Mouse (Mus musculus) kidney, postnatal 14 days (tissue): ENCODE measurements around the gene Kcnip1.
A peak's percentile ranks its signal among the peaks of the same experiment; 100 is the strongest.

Experiments used
- DNase-seq: peaks from one replicate; pipeline ENCODE4 v3.0.0; 2022; ENCODE audit warnings: mixed read lengths

The Kcnip1 gene

DNA sequence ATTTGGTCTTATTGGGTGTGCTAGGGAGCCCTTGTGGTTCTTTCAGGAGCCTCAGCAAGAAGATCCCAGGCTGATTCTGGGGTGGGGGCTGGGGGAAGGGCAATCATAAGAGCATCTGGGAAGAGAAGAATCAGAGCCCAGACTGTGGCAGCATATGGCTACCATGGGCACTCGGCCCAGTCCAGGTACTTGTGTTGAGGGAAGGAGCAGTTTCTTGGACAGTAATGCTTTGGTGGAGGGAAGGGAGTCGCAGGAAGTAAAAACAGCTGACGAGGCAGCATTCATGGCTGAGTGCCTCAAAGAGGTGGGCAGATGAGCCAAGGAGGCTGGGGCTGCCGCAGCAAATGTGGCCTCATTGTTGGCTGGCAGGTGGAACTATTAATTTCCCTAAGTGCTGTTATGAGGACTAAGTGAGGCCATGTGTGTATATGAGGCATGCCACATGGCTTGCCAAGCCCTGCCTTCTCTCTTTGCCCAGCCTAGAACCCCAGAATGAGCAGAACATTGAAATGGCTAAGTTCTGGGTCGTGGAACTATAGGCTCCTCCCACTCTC, 245.5 kb downstream of the Kcnip1 start:
- no peak for DNase-seq

GRCm38 (mm10) chr11:33746402-33746801, 246.6 kb downstream of the Kcnip1 start:
- DNase-seq = peak; percentile 27

DNA sequence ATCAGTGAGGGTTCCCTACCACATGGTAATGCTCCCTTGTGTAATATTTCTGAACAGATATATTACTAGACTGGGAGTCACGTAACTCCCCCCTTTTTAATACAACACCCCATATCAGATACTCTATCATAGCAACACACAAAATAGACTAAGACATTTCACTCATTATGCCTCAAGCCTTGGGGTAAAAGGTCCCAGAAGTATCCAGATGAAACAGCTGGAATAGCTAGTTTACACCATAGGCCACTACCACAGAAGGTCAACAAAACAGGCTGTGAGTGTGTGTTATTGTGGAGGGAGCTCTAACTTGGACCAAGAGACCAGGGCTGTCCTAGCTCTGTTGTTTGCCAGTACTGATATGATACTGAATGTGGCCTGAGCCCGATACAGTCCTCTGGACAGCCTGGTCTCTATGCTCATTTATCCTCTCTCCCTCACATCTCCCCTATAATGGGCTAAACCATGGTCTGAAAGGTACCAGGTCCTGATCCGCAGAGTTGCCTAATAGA, 247.1 kb downstream of the Kcnip1 start:
- no peak for DNase-seq

DNA sequence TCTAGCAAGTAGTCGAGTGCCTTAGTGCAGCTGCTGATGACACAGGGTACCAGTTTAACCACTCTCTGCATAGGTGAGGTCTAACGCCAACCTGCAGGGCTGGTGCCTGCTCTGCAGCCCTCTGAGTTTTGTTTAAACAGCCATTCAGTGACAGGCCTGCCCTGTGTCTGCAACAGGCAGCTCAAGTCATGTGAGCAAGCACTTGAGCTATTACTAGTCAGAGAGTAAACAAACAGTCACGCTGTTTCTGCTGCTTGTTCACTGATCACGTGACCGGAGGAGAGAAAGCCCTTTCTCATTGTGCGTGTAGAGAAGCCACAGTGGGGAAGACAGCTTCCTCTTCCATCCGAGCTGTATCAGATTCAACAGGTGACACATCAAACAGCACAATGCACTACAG, 248.5 kb downstream of the Kcnip1 start:
- DNase-seq = no peak

DNA sequence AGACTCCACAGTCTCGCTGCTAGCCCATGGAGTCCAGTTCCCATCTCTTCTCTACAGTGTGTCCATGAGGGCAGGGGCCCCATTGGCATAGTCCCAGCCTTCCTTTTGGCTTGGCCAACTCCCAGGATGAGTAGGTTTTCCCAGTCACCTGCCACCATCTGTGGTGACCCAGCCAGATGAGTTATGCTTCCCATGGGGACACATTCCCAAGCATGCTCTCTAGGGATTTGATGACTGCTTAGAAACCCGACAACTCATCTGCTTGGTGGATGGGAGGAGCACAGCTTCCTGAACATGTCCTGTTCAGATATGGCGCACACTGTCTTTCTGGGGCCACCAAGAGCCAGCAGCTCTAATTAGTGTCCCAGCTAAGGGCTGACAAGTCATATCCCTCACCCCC, 252.8 kb downstream of the Kcnip1 start:
- no peak for DNase-seq

DNA sequence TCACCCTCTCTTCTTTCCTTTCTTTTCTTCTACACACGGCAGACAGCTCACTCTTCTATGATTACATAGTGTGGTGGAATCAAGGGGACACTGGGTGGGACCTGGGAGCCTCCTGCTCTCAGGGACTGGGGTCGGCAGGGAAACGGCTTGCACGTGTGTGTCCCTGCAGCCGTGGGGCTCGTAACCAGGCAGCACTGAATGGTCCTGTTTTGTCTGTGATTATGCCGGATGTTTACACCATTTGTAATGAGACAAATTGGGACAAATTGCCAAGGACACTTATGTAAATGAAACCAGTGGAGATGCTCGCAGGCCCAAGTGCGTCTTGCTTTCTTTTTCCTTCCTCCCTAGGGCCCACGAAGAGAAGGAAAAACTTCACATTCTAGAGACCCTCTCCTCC, 256.5 kb downstream of the Kcnip1 start:
- DNase-seq = no peak

DNA sequence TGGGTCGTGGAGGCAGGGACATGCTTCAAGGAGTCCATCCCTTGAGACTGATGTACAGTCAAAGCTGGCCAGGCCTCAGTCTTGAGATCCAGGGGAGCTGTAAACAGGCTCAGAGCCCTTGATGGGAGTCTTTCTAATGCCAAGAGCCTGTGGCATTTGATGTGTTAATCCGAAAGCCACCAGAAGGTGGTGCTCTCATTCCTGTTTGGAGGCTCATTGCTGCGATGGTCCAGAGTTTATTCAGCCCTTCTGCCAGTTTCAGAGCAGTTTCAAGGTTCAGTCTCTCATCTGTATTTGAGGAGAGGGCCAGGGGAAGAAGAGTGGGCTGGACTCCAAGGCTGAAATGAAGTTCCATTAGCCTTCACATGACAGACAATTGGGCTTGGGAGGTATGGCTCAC, 259.7 kb downstream of the Kcnip1 start:
- peak; percentile 68 for DNase-seq

DNA sequence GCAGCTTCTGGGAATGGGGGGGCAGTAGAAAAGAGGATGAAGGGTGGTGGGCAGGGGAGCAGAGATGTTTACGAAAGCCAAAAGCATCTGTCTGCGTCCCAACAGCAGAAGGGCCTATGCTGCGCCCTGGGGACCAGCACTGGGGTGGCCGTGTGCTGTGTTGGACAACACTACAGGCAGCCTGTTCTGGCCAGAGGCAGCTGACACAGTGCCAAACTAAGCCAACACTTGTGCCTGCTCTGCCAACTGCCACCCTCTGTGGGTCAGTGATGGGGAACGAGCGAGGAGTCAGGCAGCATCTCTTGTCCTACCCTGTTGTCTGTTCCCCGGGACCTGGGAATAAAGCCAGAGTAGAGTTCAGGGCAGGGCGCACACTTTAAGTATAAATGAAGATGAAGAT, 260.6 kb downstream of the Kcnip1 start:
- DNase-seq = no peak

GRCm38 (mm10) chr11:33721297-33721696, 271.7 kb downstream of the Kcnip1 start:
- DNase-seq = peak; percentile 53

DNA sequence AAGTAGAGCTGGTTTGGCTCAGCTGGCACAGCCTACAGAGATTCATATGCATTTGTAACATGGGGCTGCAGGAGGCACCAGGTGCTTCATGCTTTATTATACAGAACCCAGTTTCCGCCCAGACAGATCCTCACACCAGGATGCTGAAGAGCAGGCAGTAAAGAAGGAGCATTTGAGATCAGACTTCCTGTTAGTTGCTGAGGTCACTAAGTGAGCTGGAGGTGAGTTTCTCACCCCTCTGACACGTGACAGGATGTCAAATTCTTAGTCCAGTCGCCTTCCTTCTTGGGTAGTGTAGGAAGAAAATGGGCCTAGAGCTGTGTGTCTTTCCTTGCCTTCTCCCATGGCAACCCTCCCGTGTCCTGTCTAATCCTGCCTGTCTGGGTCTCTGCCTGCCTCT, 286.2 kb downstream of the Kcnip1 start:
- no peak for DNase-seq

DNA sequence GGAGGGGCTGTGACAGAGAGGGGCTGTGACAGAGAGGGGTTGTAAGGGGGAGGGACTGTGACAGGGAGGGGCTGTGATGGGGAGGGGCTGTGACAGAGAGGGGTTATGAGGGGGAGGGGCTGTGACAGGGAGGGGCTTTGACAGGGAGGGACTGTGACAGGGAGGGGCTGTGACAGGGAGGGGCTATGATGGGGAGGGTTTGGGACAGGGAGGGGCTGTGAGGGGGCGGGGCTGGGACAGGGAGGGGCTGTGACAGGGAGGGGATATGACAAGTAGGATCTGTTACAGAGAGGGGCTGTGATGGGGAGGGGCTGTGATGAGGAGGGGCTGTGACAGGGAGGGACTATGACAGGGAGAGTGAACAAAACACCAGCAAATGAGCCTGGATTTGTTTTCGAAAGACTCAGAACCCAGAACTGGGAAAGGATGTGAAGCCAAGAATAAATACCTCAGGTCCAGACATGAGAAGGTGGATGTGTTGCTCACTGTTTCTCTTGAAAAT, 290.9 kb downstream of the Kcnip1 start:
- no peak for DNase-seq

- no peak for DNase-seq
These were observed 291.6 kb downstream of the Kcnip1 start for GRCm38 (mm10) chr11:33701236-33701957.

- DNase-seq = no peak
These were observed 292.2 kb downstream of the Kcnip1 start for GRCm38 (mm10) chr11:33700725-33701124.

DNA sequence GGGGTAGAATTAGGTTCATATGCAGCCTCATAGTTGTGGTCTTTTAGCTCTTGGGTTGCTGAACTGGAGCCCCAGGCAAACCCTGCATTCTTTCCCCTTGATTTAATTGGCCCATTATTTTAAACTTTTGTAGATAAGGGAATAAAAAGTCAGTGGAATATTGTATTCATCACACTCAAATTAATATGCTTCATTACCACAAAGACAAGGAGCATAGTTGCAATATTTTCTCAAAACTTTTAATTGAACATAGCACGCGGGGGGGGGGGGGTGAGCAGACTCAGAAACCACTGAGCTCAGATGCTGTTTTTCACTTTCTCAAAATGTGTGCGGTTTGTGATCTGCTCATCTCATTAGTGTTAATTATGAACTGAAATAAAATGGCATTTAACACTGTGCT, 302.8 kb downstream of the Kcnip1 start:
- no peak for DNase-seq

DNA sequence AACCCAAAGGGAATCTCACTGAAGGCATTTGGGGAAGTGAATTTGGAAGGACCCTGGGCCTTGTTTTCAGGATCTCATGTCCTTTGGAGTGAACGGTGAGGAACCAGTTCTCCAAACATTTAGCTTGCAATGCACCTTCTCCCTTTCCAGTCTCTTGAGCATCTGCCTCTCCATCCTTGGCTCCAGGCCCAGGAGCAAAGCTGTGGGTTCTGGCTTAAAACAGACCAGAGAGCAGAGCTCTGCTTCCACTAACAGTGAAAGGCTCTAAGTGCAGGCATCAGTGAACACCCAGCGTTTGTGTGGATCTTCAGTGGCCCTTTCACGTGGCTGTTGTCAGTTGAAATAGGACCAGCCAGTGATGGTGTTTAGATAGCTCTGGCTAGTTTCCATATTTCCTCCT, 307.0 kb downstream of the Kcnip1 start:
- DNase-seq = no peak

GRCm38 (mm10) chr11:33680151-33680550, 312.8 kb downstream of the Kcnip1 start:
- peak; percentile 43 for DNase-seq

- DNase-seq = no peak
These were observed 322.6 kb downstream of the Kcnip1 start for GRCm38 (mm10) chr11:33670105-33670965.

DNA sequence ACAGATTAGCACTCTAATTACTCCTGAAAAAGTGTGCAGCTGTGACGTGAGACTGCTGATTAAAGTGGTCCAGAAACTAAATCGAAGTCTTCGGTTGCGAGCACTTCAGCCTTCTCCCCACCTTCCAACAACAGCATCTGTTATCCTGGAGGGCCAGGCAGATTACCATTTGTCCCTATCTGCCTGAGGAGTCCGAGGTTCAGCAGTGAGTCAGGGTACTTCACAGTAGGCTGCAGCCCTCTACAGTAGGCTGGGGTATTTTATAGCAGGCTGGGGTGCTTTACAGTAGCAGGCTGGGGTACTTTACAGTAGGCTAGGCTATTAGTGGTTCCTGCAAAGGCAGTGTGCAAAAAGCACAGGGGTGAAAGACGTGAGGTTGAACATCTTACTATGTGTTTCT, 324.6 kb downstream of the Kcnip1 start:
- no peak for DNase-seq

DNA sequence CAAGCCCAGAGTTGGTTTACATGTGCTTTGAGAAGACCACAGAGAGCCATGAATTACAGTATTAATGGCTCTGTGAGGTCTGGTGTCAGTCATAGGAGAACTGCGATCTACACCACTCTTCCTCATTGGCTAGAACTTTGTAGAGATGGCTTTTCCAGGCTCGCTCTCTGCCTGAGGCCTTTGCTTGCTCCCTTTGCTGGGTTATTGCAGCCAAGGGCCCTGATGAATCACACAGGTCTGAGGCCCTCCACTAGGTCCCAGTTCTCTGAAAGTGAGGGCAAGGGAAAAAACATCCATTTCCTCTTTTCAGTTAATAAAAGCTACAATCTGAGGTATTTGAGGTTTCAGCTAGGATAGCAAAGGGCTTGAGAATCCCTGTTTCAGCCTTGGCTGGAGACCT, 329.4 kb downstream of the Kcnip1 start:
- DNase-seq = no peak

GRCm38 (mm10) chr11:33660016-33660913, 332.7 kb downstream of the Kcnip1 start:
- no peak for DNase-seq

DNA sequence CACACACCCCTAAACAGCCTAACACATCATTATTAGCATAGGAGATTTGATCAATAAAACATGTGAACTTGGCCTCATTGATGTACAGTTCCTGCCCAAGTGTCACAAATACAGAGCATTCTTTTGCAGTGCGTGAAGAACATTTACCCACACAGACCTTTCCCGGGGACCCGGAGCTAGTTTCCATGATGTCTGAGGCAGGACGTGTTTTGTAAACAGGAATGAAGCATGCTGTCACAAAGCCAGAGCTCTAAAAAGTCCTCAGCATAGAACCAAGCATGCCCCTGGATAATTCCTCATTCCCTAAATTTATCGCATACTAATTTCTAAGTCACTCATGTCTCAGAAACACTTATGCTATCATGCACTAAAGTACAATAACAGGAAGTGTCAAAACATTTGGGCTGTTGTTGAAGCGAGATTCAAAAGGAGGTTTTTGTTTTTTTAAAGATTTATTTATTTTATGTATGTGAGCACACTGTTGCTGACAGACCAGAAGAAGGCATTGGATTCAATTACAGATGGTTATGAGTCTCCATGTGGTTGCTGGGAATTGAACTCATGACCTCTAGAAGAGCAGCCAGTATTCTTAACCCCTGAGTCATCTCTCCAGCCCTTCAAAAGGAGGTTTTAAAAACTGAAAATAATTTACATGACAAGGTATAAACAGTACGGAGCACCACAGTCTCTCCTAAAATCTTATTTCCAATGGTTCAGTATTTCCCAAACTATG, 336.9 kb downstream of the Kcnip1 start:
- no peak for DNase-seq

- DNase-seq = no peak
These were observed 337.7 kb downstream of the Kcnip1 start for GRCm38 (mm10) chr11:33655221-33655620.
